Mouse (Mus musculus) liver, postnatal 0 days (tissue): ENCODE data around the gene Ppat. TPM values are rescaled to one million over a fixed set of nuclear protein-coding genes. Genes with fewer than 3 reads are reported as not detected.
A peak's percentile ranks its signal among the peaks of the same experiment; 100 is the strongest.
"Not testable (repeated sequence)": the region's sequence is repeated elsewhere in the genome, so short reads cannot be mapped to it uniquely, and the experiment has no call there.

ENCODE experiments used
- ATAC-seq: fragments of 200-750 bp; cut with Nextera tagmentation; 2 replicates; pipeline ENCODE4 v1.8.0; 2017; ENCODE audit warnings: mild to moderate bottlenecking, moderate library complexity
- DNase-seq: peaks from one replicate; pipeline ENCODE4 v3.0.0-alpha.2; 2016
- H3K27ac ChIP-seq: fragments of 300-500 bp; sonication (generic); 2 replicates; pipeline ENCODE4 v1.5.1; 2014; ENCODE audit warnings: antibody characterized with exemption, moderate library complexity, mild to moderate bottlenecking, low read depth
- H3K27me3 ChIP-seq: fragments of 300-500 bp; sonication (generic); 2 replicates; pipeline ENCODE4 v1.6.1; 2014; ENCODE audit warnings: low read length, control low read depth, mixed read lengths; ENCODE audit not compliant: insufficient read depth
- H3K36me3 ChIP-seq: fragments of 300-500 bp; sonication (generic); replicated peaks from 2 replicates; pipeline ENCODE4 v1.6.1; 2014; ENCODE audit warnings: mild to moderate bottlenecking, control low read depth, low read length, moderate library complexity, mixed read lengths; ENCODE audit not compliant: insufficient read depth
- H3K4me1 ChIP-seq: fragments of 300-500 bp; sonication (generic); 2 replicates; pipeline ENCODE4 v1.6.1; 2014; ENCODE audit warnings: antibody characterized with exemption, mild to moderate bottlenecking, control low read depth; ENCODE audit not compliant: insufficient read depth
- H3K4me2 ChIP-seq: fragments of 300-500 bp; sonication (generic); 2 replicates; pipeline ENCODE4 v1.6.1; 2014; ENCODE audit warnings: low read depth, mild to moderate bottlenecking, low read length, moderate library complexity, mixed read lengths
- H3K4me3 ChIP-seq: fragments of 300-500 bp; sonication (generic); 2 replicates; pipeline ENCODE4 v1.5.1; 2014; ENCODE audit warnings: low read depth, low read length
- H3K9ac ChIP-seq: fragments of 300-500 bp; sonication (generic); replicated peaks from 2 replicates; pipeline ENCODE4 v1.6.1; 2014; ENCODE audit warnings: mild to moderate bottlenecking, moderate library complexity
- H3K9me3 ChIP-seq: fragments of 300-500 bp; sonication (generic); 2 replicates; pipeline ENCODE4 v1.6.1; 2016; ENCODE audit warnings: mild to moderate bottlenecking, control low read depth, low read length, mixed read lengths
- CTCF ChIP-seq: sonication (generic); IDR thresholded peaks from 2 replicates; pipeline ENCODE4 v1.5.1; 2016; ENCODE audit warnings: antibody characterized with exemption, low read depth
- EP300 ChIP-seq: IDR thresholded peaks from 2 replicates; pipeline ENCODE4 v1.6.1; 2016; ENCODE audit warnings: antibody characterized with exemption, low read depth, mild to moderate bottlenecking
- WGBS: fragments of 180-500 bp; shearing (Covaris S2); extraction: QIAGEN DNeasy Blood & Tissue Kit; methylation state at CpG from one replicate; pipeline ENCODE4 v1.1.7; 2014; ENCODE audit not compliant: insufficient replicate concordance; 5-methylcytosine and 5-hydroxymethylcytosine counted together
- polyA plus RNA-seq: library from polyadenylated mRNA; unstranded; fragments of >200 nt; fragmentation: Nextera tagmentation; extraction: Ambion mirVana; gene quantifications from 2 replicates; pipeline ENCODE4 v1.2.1, GENCODE M21; 2015

Gene Ppat
- polyA plus RNA-seq, 1 experiment from 2014 or later = 17.6 TPM

GRCm38 (mm10) chr5:76924296-76924695, 27.1 kb downstream of the Ppat start:
- TF ChIP-seq CTCF = no peak
- no peak for TF ChIP-seq EP300
- 90% methylated on average over 1 of the region's 1 CpGs for WGBS
- no peak overlapping the region for H3K27ac ChIP-seq
- H3K36me3 ChIP-seq = peaks cover 52% of the 10 kb centered on the region
- H3K4me1 ChIP-seq = no peaks in the 10 kb centered on the region
- no peak for ATAC-seq
- no peak for DNase-seq
- H3K4me2 ChIP-seq = no peak overlapping the region
- H3K9me3 ChIP-seq = no peaks in the 10 kb centered on the region; the same call in 1 of the 2 replicates
- H3K4me3 ChIP-seq = no peak overlapping the region
- no peaks in the 10 kb centered on the region for H3K27me3 ChIP-seq
- H3K9ac ChIP-seq = no peak overlapping the region

GRCm38 (mm10) chr5:76923428-76923827, 27.9 kb downstream of the Ppat start:
- no peak overlapping the region for H3K27ac ChIP-seq
- no peak overlapping the region for H3K4me3 ChIP-seq
- peaks cover 58% of the 10 kb centered on the region for H3K36me3 ChIP-seq
- no peaks in the 10 kb centered on the region for H3K27me3 ChIP-seq
- DNase-seq (no peak), ATAC-seq (no peak)
- TF ChIP-seq EP300 (no peak), CTCF (no peak)
- no peaks in the 10 kb centered on the region; the same call in 1 of the 2 replicates for H3K9me3 ChIP-seq
- 91% methylated on average over 13 of the region's 13 CpGs for WGBS
- H3K4me2 ChIP-seq = no peak overlapping the region
- no peak overlapping the region for H3K9ac ChIP-seq
- no peaks in the 10 kb centered on the region for H3K4me1 ChIP-seq

GRCm38 (mm10) chr5:76922833-76923232, 28.5 kb downstream of the Ppat start:
- Histone ChIP-seq H3K9ac (no peak overlapping the region), H3K27me3 (no peaks in the 10 kb centered on the region), H3K9me3 (no peaks in the 10 kb centered on the region; the same call in 1 of the 2 replicates), H3K4me2 (no peak overlapping the region), H3K4me3 (no peak overlapping the region), H3K4me1 (no peaks in the 10 kb centered on the region), H3K36me3 (peaks cover 64% of the 10 kb centered on the region), H3K27ac (no peak overlapping the region)
- WGBS = 84% methylated on average over 4 of the region's 4 CpGs
- no peak for ATAC-seq
- DNase-seq = no peak
- TF ChIP-seq EP300 = no peak
- no peak for TF ChIP-seq CTCF

GRCm38 (mm10) chr5:76912522-76912921, 38.9 kb downstream of the Ppat start:
- H3K4me2 ChIP-seq, H3K9me3 ChIP-seq, H3K36me3 ChIP-seq, H3K4me3 ChIP-seq, DNase-seq, ATAC-seq, H3K9ac ChIP-seq, H3K4me1 ChIP-seq, H3K27me3 ChIP-seq, H3K27ac ChIP-seq: not testable (repeated sequence)
- WGBS = 93% methylated on average over 5 of the region's 5 CpGs

GRCm38 (mm10) chr5:76910807-76911206, 40.6 kb downstream of the Ppat start:
- TF ChIP-seq EP300 (no peak), CTCF (no peak)
- Histone ChIP-seq H3K4me3 (no peak overlapping the region), H3K4me2 (no peak overlapping the region), H3K9me3 (no peaks in the 10 kb centered on the region), H3K9ac (no peak overlapping the region), H3K27ac (no peak overlapping the region), H3K4me1 (peaks cover 9% of the 10 kb centered on the region), H3K36me3 (0 out of 2 replicates have a peak, but pooled peaks cover 8% of the 10 kb centered on the region), H3K27me3 (no peaks in the 10 kb centered on the region)
- ATAC-seq = no peak
- 63% methylated on average over 3 of the region's 3 CpGs for WGBS
- DNase-seq = no peak

GRCm38 (mm10) chr5:76906155-76906499, 45.3 kb downstream of the Ppat start:
- DNase-seq = no peak
- TF ChIP-seq EP300 = no peak
- TF ChIP-seq CTCF = no peak
- Histone ChIP-seq H3K9ac (peak overlapping the region; percentile 79), H3K4me2 (peak overlapping the region; percentile 72), H3K4me1 (peaks cover 13% of the 10 kb centered on the region), H3K27ac (peak overlapping the region; percentile 79), H3K9me3 (no peaks in the 10 kb centered on the region), H3K4me3 (peak overlapping the region; percentile 58), H3K36me3 (no peaks in the 10 kb centered on the region), H3K27me3 (no peaks in the 10 kb centered on the region)
- no peak for ATAC-seq
- 18% methylated on average over 3 of the region's 3 CpGs for whole genome bisulfite sequencing
